Mouse (Mus musculus): Measurements from ENCODE around the gene Cyp24a1.

GRCm38 (mm10) chr2:170503983-170504382 lies 7.0 kb upstream of the Cyp24a1 start:
- TF ChIP-seq CTCF (IDR thresholded peaks at IDR 0.05; ENCODE audit: insufficient read depth, low read length) (no peak), POLR2A (IDR thresholded peaks at IDR 0.05; ENCODE audit: borderline replicate concordance, extremely low read depth, low read depth, low read length) (no peak)

Data from lung, adult 2 months (tissue).